ENCODE assay signal across 22 mouse cellular contexts in genomic region chr12:3518665-3519297, GRCm38 (mm10). TPM values are rescaled to one million over a fixed set of nuclear protein-coding genes. Genes with fewer than 3 reads are reported as not detected.
DNase-seq lines count a peak whose midpoint lies in the region; ATAC-seq lines count a peak whose summit lies in the region.
"Had no signal": no experiment of that assay in that cellular context is flagged by ENCODE, and none has a peak within 500 bp of the region (broad histone marks: within the 10 kb centered on the region; RNA-seq: fewer than 3 reads in every experiment).

No protein-coding gene starts in this region.

- no peaks in the 10 kb centered on the region for H3K9me3 ChIP-seq in forebrain, embryonic 12.5 days
- no peaks in the 10 kb centered on the region for H3K9me3 ChIP-seq in forebrain, embryonic 10.5 days
- H3K9me3 ChIP-seq: embryonic facial prominence, embryonic 15.5 days; intestine, embryonic 15.5 days; limb, embryonic 15.5 days; midbrain, embryonic 12.5 days had no signal

- no peak overlapping the region for H3K4me3 ChIP-seq in forebrain, embryonic 12.5 days (replicated peaks)
- no peak overlapping the region for H3K4me3 ChIP-seq in forebrain, embryonic 10.5 days
- H3K4me3 ChIP-seq: embryonic facial prominence, embryonic 15.5 days; intestine, embryonic 15.5 days; limb, embryonic 15.5 days; midbrain, embryonic 12.5 days had no signal

- ATAC-seq in forebrain, embryonic 12.5 days (ENCODE audit: low FRiP score) = peak; percentile 41; the same call in 1 of the 2 replicates
- ATAC-seq: activated CD4-positive, CD25-positive, alpha-beta regulatory T cell, adult 4 months; intestine, embryonic 15.5 days; liver, postnatal 0 days had no signal

- no peaks in the 10 kb centered on the region for H3K36me3 ChIP-seq in forebrain, embryonic 12.5 days (replicated peaks)
- no peaks in the 10 kb centered on the region for H3K36me3 ChIP-seq in forebrain, embryonic 10.5 days (replicated peaks)
- H3K36me3 ChIP-seq: embryonic facial prominence, embryonic 15.5 days; intestine, embryonic 15.5 days; limb, embryonic 15.5 days; midbrain, embryonic 12.5 days had no signal

- H3K27me3 ChIP-seq in forebrain, embryonic 12.5 days = no peaks in the 10 kb centered on the region
- H3K27me3 ChIP-seq in forebrain, embryonic 10.5 days (ENCODE audit: poor library complexity, severe bottlenecking) = no peaks in the 10 kb centered on the region
- H3K27me3 ChIP-seq: CH12.LX; embryonic facial prominence, embryonic 15.5 days; intestine, embryonic 15.5 days; limb, embryonic 15.5 days; midbrain, embryonic 12.5 days had no signal

- no peak for DNase-seq in forebrain, embryonic 10.5 days (ENCODE audit: extremely low spot score, low spot score)
- peak; percentile 35 for DNase-seq in left cerebral cortex, adult 11 months (ENCODE audit: low spot score)
- no peak for DNase-seq in left cerebral cortex, postnatal 10 days (ENCODE audit: extremely low spot score in 1 of 2, low spot score in 2 of 2)
- peak; percentile 13 to 25 for DNase-seq in right cerebral cortex, adult 2 months (ENCODE audit: low spot score in 2 of 2)
- no peak for DNase-seq in right cerebral cortex, postnatal 14 days
- DNase-seq in cerebellum, postnatal 4 days (ENCODE audit: low spot score in 2 of 2) = no peak
- DNase-seq in layer of hippocampus, postnatal 25 days (ENCODE audit: extremely low spot score in 1 of 2, low spot score in 1 of 2) = no peak
- DNase-seq: adrenal gland, postnatal 36 days; cerebellum, postnatal 25 days; gastrocnemius, postnatal 25 days; liver, postnatal 0 days; lung, postnatal 36 days; thymus, postnatal 36 days had no signal

- H3K27ac ChIP-seq in forebrain, embryonic 12.5 days = peak overlapping the region; percentile 54; the same call in 1 of the 2 replicates
- no peak overlapping the region for H3K27ac ChIP-seq in forebrain, embryonic 10.5 days
- H3K27ac ChIP-seq: embryonic facial prominence, embryonic 15.5 days; intestine, embryonic 15.5 days; kidney, postnatal 0 days; limb, embryonic 15.5 days; midbrain, embryonic 12.5 days had no signal

- no peak overlapping the region for H3K4me2 ChIP-seq in forebrain, embryonic 12.5 days
- H3K4me2 ChIP-seq: embryonic facial prominence, embryonic 15.5 days; heart, embryonic 11.5 days; intestine, embryonic 15.5 days; limb, embryonic 15.5 days; midbrain, embryonic 12.5 days had no signal

- intact Hi-C loops in left cerebral cortex, postnatal 10 days (cut with DNase I) = no loop called here

- H3K9ac ChIP-seq in forebrain, embryonic 12.5 days = no peak overlapping the region
- H3K9ac ChIP-seq: embryonic facial prominence, embryonic 15.5 days; intestine, embryonic 15.5 days; limb, embryonic 15.5 days; liver, postnatal 0 days; midbrain, embryonic 12.5 days had no signal

- 34% methylated on average over 4 of the region's 4 CpGs for WGBS in forebrain, embryonic 12.5 days
- WGBS in forebrain, embryonic 10.5 days = 66% methylated on average over 4 of the region's 4 CpGs

- H3K4me1 ChIP-seq in forebrain, embryonic 12.5 days = no peaks in the 10 kb centered on the region
- 0 out of 2 replicates have a peak, but pooled peaks cover 5% of the 10 kb centered on the region for H3K4me1 ChIP-seq in forebrain, embryonic 10.5 days
- H3K4me1 ChIP-seq: embryonic facial prominence, embryonic 15.5 days; intestine, embryonic 15.5 days; limb, embryonic 15.5 days had no signal

RNA-seq across cellular contexts. Expression of gene Dtnb, which starts 53.4 kb away (rescaled TPM):
- 30.2 and 41.6 TPM in 2 replicates for polyA plus RNA-seq in forebrain, embryonic 12.5 days (2016; fragmentation: Nextera tagmentation; extraction: Ambion mirVana)
- polyA plus RNA-seq in forebrain, embryonic 10.5 days (2016; fragmentation: Nextera tagmentation; extraction: Ambion mirVana) = 29.7 and 31.3 TPM in 2 replicates
- 10 to 100 TPM; 74.5 to 76.5 TPM for total RNA-seq in left cerebral cortex, postnatal 10 days (2021)
- total RNA-seq in layer of hippocampus, postnatal 25 days (2021) = 100 to 1,000 TPM; 114 to 118 TPM

Comparison
In these comparisons a context has a peak if more than half of its experiments do, and no peak if none do; other contexts are left out.
1. DNase-seq: peak in left cerebral cortex, adult 11 months (single experiment) and right cerebral cortex, adult 2 months (2 of 2); none in forebrain, embryonic 10.5 days (single experiment), left cerebral cortex, postnatal 10 days (0 of 2), right cerebral cortex, postnatal 14 days (single experiment), cerebellum, postnatal 4 days (0 of 2) and layer of hippocampus, postnatal 25 days (0 of 2).